Mouse (Mus musculus) bone marrow, adult 2 months (tissue): ENCODE data around the gene Cdyl.

Experiments
- CTCF ChIP-seq: fragments of 200-500 bp; IDR thresholded peaks from 2 replicates; pipeline ENCODE4 v1.5.1; 2011; ENCODE audit warnings: low read length, control low read depth; ENCODE audit not compliant: control insufficient read depth, insufficient read depth
- POLR2A ChIP-seq: fragments of 200-500 bp; IDR thresholded peaks from 2 replicates; pipeline ENCODE4 v1.6.1; 2011; ENCODE audit warnings: low read depth, mild to moderate bottlenecking, control low read depth, low read length, borderline replicate concordance; ENCODE audit not compliant: control insufficient read depth

GRCm38 (mm10) chr13:35752046-35752445 is 92.4 kb downstream of the Cdyl start:
- no peak for TF ChIP-seq CTCF
- no peak for TF ChIP-seq POLR2A
